10 mouse cellular contexts compared by ENCODE assay signal in genomic region chr1:186655096-186655495, GRCm38 (mm10). TPM values are rescaled to one million over a fixed set of nuclear protein-coding genes. Genes with fewer than 3 reads are reported as not detected.
DNase-seq lines count a peak whose midpoint lies in the region; ATAC-seq and TF ChIP-seq lines count a peak whose summit lies in the region.
"Had no signal": no experiment of that assay in that cellular context is flagged by ENCODE, and none has a peak within 500 bp of the region (broad histone marks: within the 10 kb centered on the region; RNA-seq: fewer than 3 reads in every experiment).

No protein-coding gene starts in this region.

- no peak for DNase-seq in forebrain, embryonic 11.5 days (ENCODE audit: low spot score)
- DNase-seq in forebrain, embryonic 10.5 days (ENCODE audit: extremely low spot score, low spot score) = no peak
- peak; percentile 59 for DNase-seq in adipocyte (ENCODE audit: low spot score)
- peak; percentile 74 for DNase-seq in forebrain, postnatal 0 days
- DNase-seq in left cerebral cortex, postnatal 10 days (ENCODE audit: extremely low spot score in 1 of 2, low spot score in 2 of 2) = peak; percentile 43 to 49
- DNase-seq: lung, postnatal 36 days had no signal

- H3K27ac ChIP-seq in forebrain, embryonic 11.5 days (ENCODE audit: low read depth, low read length) = no peak overlapping the region
- H3K27ac ChIP-seq in forebrain, embryonic 10.5 days = no peak overlapping the region
- no peak overlapping the region for H3K27ac ChIP-seq in forebrain, postnatal 0 days (ENCODE audit: low read depth, low read length)
- H3K27ac ChIP-seq: heart, embryonic 15.5 days had no signal

- no peak overlapping the region for H3K4me2 ChIP-seq in forebrain, embryonic 11.5 days (ENCODE audit: low read depth, low read length, severe bottlenecking)
- no peak overlapping the region for H3K4me2 ChIP-seq in forebrain, postnatal 0 days (ENCODE audit: low read depth)
- H3K4me2 ChIP-seq: heart, embryonic 15.5 days had no signal

- H3K4me3 ChIP-seq in forebrain, embryonic 11.5 days (ENCODE audit: low read depth, low read length) = no peak overlapping the region
- no peak overlapping the region for H3K4me3 ChIP-seq in forebrain, embryonic 10.5 days
- H3K4me3 ChIP-seq in forebrain, postnatal 0 days (ENCODE audit: low read depth, low read length) = no peak overlapping the region
- H3K4me3 ChIP-seq: heart, embryonic 15.5 days had no signal

- 49% methylated on average over 4 of the region's 4 CpGs for WGBS in forebrain, embryonic 11.5 days
- WGBS in forebrain, embryonic 10.5 days = 56% methylated on average over 4 of the region's 4 CpGs
- 19% methylated on average over 4 of the region's 4 CpGs for WGBS in forebrain, postnatal 0 days

- 0 out of 2 replicates have a peak, but pooled peaks cover 2% of the 10 kb centered on the region for H3K4me1 ChIP-seq in forebrain, embryonic 11.5 days (replicated peaks; ENCODE audit: control insufficient read depth, insufficient read depth, low read length)
- H3K4me1 ChIP-seq in forebrain, embryonic 10.5 days = peaks cover 17% of the 10 kb centered on the region
- no peaks in the 10 kb centered on the region for H3K4me1 ChIP-seq in forebrain, postnatal 0 days (ENCODE audit: insufficient read depth)

- no peak overlapping the region for H3K9ac ChIP-seq in forebrain, embryonic 11.5 days (ENCODE audit: low read length)
- no peak overlapping the region for H3K9ac ChIP-seq in forebrain, postnatal 0 days
- H3K9ac ChIP-seq: heart, embryonic 15.5 days had no signal

- intact Hi-C loops in left cerebral cortex, postnatal 10 days (cut with DNase I) = loop anchor here (5.0 kb wide), 1 partner anchor 47 kb away; no protein-coding TSS in a partner anchor

- peak; percentile 42 for TF ChIP-seq CTCF in forebrain, postnatal 0 days (IDR thresholded peaks at IDR 0.05; ENCODE audit: low read depth)

- no peaks in the 10 kb centered on the region for H3K36me3 ChIP-seq in forebrain, embryonic 11.5 days (ENCODE audit: control insufficient read depth, insufficient read depth, low read length)
- no peaks in the 10 kb centered on the region for H3K36me3 ChIP-seq in forebrain, embryonic 10.5 days (replicated peaks)
- H3K36me3 ChIP-seq in forebrain, postnatal 0 days (ENCODE audit: insufficient read depth) = no peaks in the 10 kb centered on the region
- H3K36me3 ChIP-seq: heart, embryonic 15.5 days had no signal

- H3K27me3 ChIP-seq in forebrain, embryonic 11.5 days (ENCODE audit: control insufficient read depth, insufficient read depth, low read length) = no peaks in the 10 kb centered on the region
- no peaks in the 10 kb centered on the region for H3K27me3 ChIP-seq in forebrain, embryonic 10.5 days (ENCODE audit: poor library complexity, severe bottlenecking)
- H3K27me3 ChIP-seq in forebrain, postnatal 0 days (ENCODE audit: insufficient read depth, low read length) = no peaks in the 10 kb centered on the region
- H3K27me3 ChIP-seq: heart, embryonic 15.5 days had no signal

- 0 out of 2 replicates have a peak, but pooled peaks have one; percentile 51 for ATAC-seq in forebrain, embryonic 11.5 days (replicated peaks; ENCODE audit: low FRiP score)
- peak; percentile 93 for ATAC-seq in forebrain, postnatal 0 days
- ATAC-seq in erythroblast, adult 5-6 weeks (replicated peaks; ENCODE audit: low FRiP score, poor library complexity, severe bottlenecking) = no peak
- no peak for ATAC-seq in CD4-positive, CD25-positive, alpha-beta regulatory T cell, adult 4 months
- ATAC-seq in monocyte, adult 5-6 weeks (replicated peaks; ENCODE audit: insufficient number of reproducible peaks, low FRiP score, low TSS enrichment, poor library complexity, severe bottlenecking) = no peak

- no peaks in the 10 kb centered on the region for H3K9me3 ChIP-seq in forebrain, embryonic 11.5 days (ENCODE audit: control insufficient read depth, low read length)
- no peaks in the 10 kb centered on the region for H3K9me3 ChIP-seq in forebrain, embryonic 10.5 days
- no peaks in the 10 kb centered on the region for H3K9me3 ChIP-seq in forebrain, postnatal 0 days (ENCODE audit: low read length)
- H3K9me3 ChIP-seq: heart, embryonic 15.5 days had no signal

RNA-seq across cellular contexts. Expression of gene Tgfb2, which starts 50.7 kb away (rescaled TPM):
- polyA plus RNA-seq in forebrain, embryonic 11.5 days (2014; fragmentation: Nextera tagmentation; extraction: Ambion mirVana) = 17.2 and 20.6 TPM in 2 replicates
- 10.6 and 13.1 TPM in 2 replicates for polyA plus RNA-seq in forebrain, embryonic 10.5 days (2016; fragmentation: Nextera tagmentation; extraction: Ambion mirVana)
- total RNA-seq in forebrain, postnatal 0 days (2014; rRNA removed) = 9.2 and 15.4 TPM in 2 replicates
- polyA plus RNA-seq in forebrain, postnatal 0 days (2015; fragmentation: Nextera tagmentation; extraction: Ambion mirVana) = 17.2 and 35.8 TPM in 2 replicates
- total RNA-seq in left cerebral cortex, postnatal 10 days (2021) = 10 to 100 TPM; 10.5 to 13.7 TPM
- not detected in 2 replicates for total RNA-seq in erythroblast, adult 5-6 weeks (2015; ENCODE audit: low replicate concordance)
- total RNA-seq in erythroblast, adult 5-6 weeks (2017; ENCODE audit: low replicate concordance) = not detected in 2 replicates
- polyA plus RNA-seq in CD4-positive, CD25-positive, alpha-beta regulatory T cell, adult 4 months (2017; shearing (Covaris generic)) = under 1 TPM; 0.08 to 0.51 TPM
- 0.21 to 0.68 TPM (median 0.29 TPM) in 3 replicates for total RNA-seq in monocyte, adult 5-6 weeks (2017)

Comparison
In these comparisons a context has a peak if more than half of its experiments do, and no peak if none do; other contexts are left out.
1. DNase-seq: peak in adipocyte (single experiment), forebrain, postnatal 0 days (single experiment) and left cerebral cortex, postnatal 10 days (2 of 2); none in forebrain, embryonic 11.5 days (single experiment) and forebrain, embryonic 10.5 days (single experiment).
2. ATAC-seq: peak in forebrain, embryonic 11.5 days (single experiment) and forebrain, postnatal 0 days (single experiment); none in erythroblast, adult 5-6 weeks (single experiment), CD4-positive, CD25-positive, alpha-beta regulatory T cell, adult 4 months (single experiment) and monocyte, adult 5-6 weeks (single experiment).